Mouse (Mus musculus): ENCODE measurements around the gene Fezf2. TPM values are rescaled to one million over a fixed set of nuclear protein-coding genes. Genes with fewer than 3 reads are reported as not detected.

The Fezf2 gene
- polyA plus RNA-seq (2012; rRNA removed), result not detected in 2 replicates

GRCm38 (mm10) chr14:12348089-12348488 is at the start of gene Fezf2:
TSS of gene Fezf2 (minus strand) at chr14:12348189.
- Histone ChIP-seq H3K27me3 (ENCODE audit: control insufficient read depth, insufficient read depth, low read length) (no peaks in the 10 kb centered on the region; the same call in 1 of the 2 replicates), H3K27ac (ENCODE audit: control insufficient read depth, insufficient read depth, low read depth, low read length) (no peak within 1 kb of the TSS), H3K4me3 (ENCODE audit: control insufficient read depth, low read depth, low read length) (no peak within 1 kb of the TSS), H3K4me1 (ENCODE audit: control insufficient read depth, insufficient read depth, low read length) (peaks cover 2% of the 10 kb centered on the region; the same call in 1 of the 2 replicates), H3K36me3 (ENCODE audit: control insufficient read depth, insufficient read depth, low read length) (no peaks in the 10 kb centered on the region)
- TF ChIP-seq POLR2A (IDR thresholded peaks at IDR 0.05; ENCODE audit: control insufficient read depth, low read depth, low read length), result no peak
- TF ChIP-seq CTCF (IDR thresholded peaks at IDR 0.05; ENCODE audit: control insufficient read depth, insufficient read depth, insufficient replicate concordance, low read depth, low read length), result no peak

- H3K36me3 ChIP-seq (ENCODE audit: control insufficient read depth, insufficient read depth, low read length), result no peaks in the 10 kb centered on the region
- H3K27ac ChIP-seq (ENCODE audit: control insufficient read depth, insufficient read depth, low read depth, low read length), result no peak overlapping the region
- no peaks in the 10 kb centered on the region for H3K4me1 ChIP-seq (ENCODE audit: control insufficient read depth, insufficient read depth, low read length)
- peak overlapping the region; percentile 32; the same call in 1 of the 2 replicates for H3K4me3 ChIP-seq (ENCODE audit: control insufficient read depth, low read depth, low read length)
- H3K27me3 ChIP-seq (ENCODE audit: control insufficient read depth, insufficient read depth, low read length), result no peaks in the 10 kb centered on the region
- TF ChIP-seq POLR2A (IDR thresholded peaks at IDR 0.05; ENCODE audit: control insufficient read depth, low read depth, low read length) (no peak), CTCF (IDR thresholded peaks at IDR 0.05; ENCODE audit: control insufficient read depth, insufficient read depth, insufficient replicate concordance, low read depth, low read length) (no peak)
Measured at GRCm38 (mm10) chr14:12397561-12397960, 49.6 kb upstream of the Fezf2 start.

DNA sequence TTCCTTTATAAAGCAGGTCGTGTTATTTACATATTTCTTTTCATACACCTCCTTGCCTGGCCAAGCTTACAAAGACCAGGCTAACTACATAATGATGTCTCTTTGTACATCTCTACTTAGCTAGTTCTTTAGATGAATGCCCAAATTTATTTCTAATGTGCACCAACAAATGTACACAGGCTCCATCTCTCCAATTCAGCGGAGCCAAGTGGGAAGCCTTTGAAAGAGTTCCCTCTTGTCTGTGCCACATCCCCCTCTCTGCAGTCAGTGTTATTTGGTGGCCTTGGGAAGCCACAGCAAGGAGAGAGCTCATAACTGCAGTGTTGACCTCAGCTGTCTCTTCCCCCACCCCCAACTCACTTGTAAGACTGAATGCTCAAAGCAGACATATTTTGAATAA is 46.3 kb upstream of the Fezf2 start:
- Histone ChIP-seq H3K4me1 (ENCODE audit: control insufficient read depth, insufficient read depth, low read length) (no peaks in the 10 kb centered on the region), H3K36me3 (ENCODE audit: control insufficient read depth, insufficient read depth, low read length) (no peaks in the 10 kb centered on the region), H3K27ac (ENCODE audit: control insufficient read depth, insufficient read depth, low read depth, low read length) (no peak overlapping the region), H3K27me3 (ENCODE audit: control insufficient read depth, insufficient read depth, low read length) (no peaks in the 10 kb centered on the region), H3K4me3 (ENCODE audit: control insufficient read depth, low read depth, low read length) (no peak overlapping the region)
- TF ChIP-seq CTCF (IDR thresholded peaks at IDR 0.05; ENCODE audit: control insufficient read depth, insufficient read depth, insufficient replicate concordance, low read depth, low read length) (no peak), POLR2A (IDR thresholded peaks at IDR 0.05; ENCODE audit: control insufficient read depth, low read depth, low read length) (no peak)

GRCm38 (mm10) chr14:12393271-12393861 is 45.4 kb upstream of the Fezf2 start:
- Histone ChIP-seq H3K4me3 (ENCODE audit: control insufficient read depth, low read depth, low read length) (no peak overlapping the region), H3K4me1 (ENCODE audit: control insufficient read depth, insufficient read depth, low read length) (no peaks in the 10 kb centered on the region), H3K27ac (ENCODE audit: control insufficient read depth, insufficient read depth, low read depth, low read length) (no peak overlapping the region), H3K36me3 (ENCODE audit: control insufficient read depth, insufficient read depth, low read length) (no peaks in the 10 kb centered on the region), H3K27me3 (ENCODE audit: control insufficient read depth, insufficient read depth, low read length) (no peaks in the 10 kb centered on the region)
- no peak for TF ChIP-seq POLR2A (IDR thresholded peaks at IDR 0.05; ENCODE audit: control insufficient read depth, low read depth, low read length)
- TF ChIP-seq CTCF (IDR thresholded peaks at IDR 0.05; ENCODE audit: control insufficient read depth, insufficient read depth, insufficient replicate concordance, low read depth, low read length), result no peak

DNA sequence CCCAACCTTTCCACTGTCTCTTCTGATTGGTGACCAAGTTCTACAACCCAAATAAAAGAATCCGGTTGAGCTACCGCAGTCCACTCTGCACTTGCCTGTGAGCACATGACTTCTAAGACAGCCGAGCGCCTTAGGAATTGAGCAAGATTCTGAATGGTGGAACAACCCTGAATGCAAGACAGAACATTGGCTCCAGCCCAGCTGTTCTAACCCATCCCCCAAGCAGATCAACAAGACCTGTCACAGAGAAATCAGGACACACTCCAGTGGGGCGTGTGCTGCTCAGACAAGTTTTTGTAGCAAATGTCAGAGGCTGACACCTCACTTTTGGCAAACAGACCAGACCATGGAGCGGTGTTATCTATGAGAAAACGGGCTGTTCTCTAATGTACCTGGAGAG is 43.2 kb upstream of the Fezf2 start:
- Histone ChIP-seq H3K27me3 (ENCODE audit: control insufficient read depth, insufficient read depth, low read length) (no peaks in the 10 kb centered on the region), H3K36me3 (ENCODE audit: control insufficient read depth, insufficient read depth, low read length) (no peaks in the 10 kb centered on the region), H3K4me3 (ENCODE audit: control insufficient read depth, low read depth, low read length) (no peak overlapping the region), H3K27ac (ENCODE audit: control insufficient read depth, insufficient read depth, low read depth, low read length) (no peak overlapping the region), H3K4me1 (ENCODE audit: control insufficient read depth, insufficient read depth, low read length) (no peaks in the 10 kb centered on the region)
- TF ChIP-seq POLR2A (IDR thresholded peaks at IDR 0.05; ENCODE audit: control insufficient read depth, low read depth, low read length), result no peak
- no peak for TF ChIP-seq CTCF (IDR thresholded peaks at IDR 0.05; ENCODE audit: control insufficient read depth, insufficient read depth, insufficient replicate concordance, low read depth, low read length)

DNA sequence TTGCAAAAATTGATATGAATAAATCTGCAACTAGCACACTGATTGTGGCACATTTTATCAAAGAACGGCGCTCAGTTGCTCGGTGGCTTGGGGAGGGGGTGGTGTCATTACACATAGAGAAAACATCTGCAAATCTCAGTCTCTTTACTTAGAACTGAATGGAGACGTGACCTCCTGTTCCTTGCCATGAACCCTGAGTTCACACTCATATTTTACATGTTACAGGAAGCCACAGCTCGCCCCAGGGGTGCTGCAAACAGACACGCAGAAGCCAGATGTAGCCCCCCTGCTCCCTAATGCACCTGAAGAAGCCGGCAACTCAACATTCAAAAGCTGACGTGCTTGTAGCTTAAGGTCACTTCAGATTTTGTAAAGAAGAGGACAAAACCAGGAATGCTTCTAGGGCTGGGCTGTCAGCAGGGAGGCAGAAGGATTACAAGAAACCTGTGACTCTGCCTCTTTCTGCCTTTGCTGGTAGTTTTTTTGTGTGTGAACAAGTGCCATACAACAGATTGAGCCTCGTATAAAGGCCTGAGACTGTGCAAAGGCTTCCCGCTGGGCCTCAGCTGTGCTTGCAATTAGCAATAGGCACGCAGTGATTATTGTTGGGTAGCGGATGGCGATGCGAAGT is 40.9 kb upstream of the Fezf2 start:
- Histone ChIP-seq H3K27ac (ENCODE audit: control insufficient read depth, insufficient read depth, low read depth, low read length) (no peak overlapping the region), H3K4me3 (ENCODE audit: control insufficient read depth, low read depth, low read length) (no peak overlapping the region), H3K27me3 (ENCODE audit: control insufficient read depth, insufficient read depth, low read length) (no peaks in the 10 kb centered on the region), H3K4me1 (ENCODE audit: control insufficient read depth, insufficient read depth, low read length) (no peaks in the 10 kb centered on the region), H3K36me3 (ENCODE audit: control insufficient read depth, insufficient read depth, low read length) (no peaks in the 10 kb centered on the region)
- no peak for TF ChIP-seq POLR2A (IDR thresholded peaks at IDR 0.05; ENCODE audit: control insufficient read depth, low read depth, low read length)
- no peak for TF ChIP-seq CTCF (IDR thresholded peaks at IDR 0.05; ENCODE audit: control insufficient read depth, insufficient read depth, insufficient replicate concordance, low read depth, low read length)

GRCm38 (mm10) chr14:12388192-12388795 is 40.3 kb upstream of the Fezf2 start:
- TF ChIP-seq CTCF (IDR thresholded peaks at IDR 0.05; ENCODE audit: control insufficient read depth, insufficient read depth, insufficient replicate concordance, low read depth, low read length) (no peak), POLR2A (IDR thresholded peaks at IDR 0.05; ENCODE audit: control insufficient read depth, low read depth, low read length) (no peak)
- H3K4me3 ChIP-seq (ENCODE audit: control insufficient read depth, low read depth, low read length), result no peak overlapping the region
- no peaks in the 10 kb centered on the region for H3K4me1 ChIP-seq (ENCODE audit: control insufficient read depth, insufficient read depth, low read length)
- no peak overlapping the region for H3K27ac ChIP-seq (ENCODE audit: control insufficient read depth, insufficient read depth, low read depth, low read length)
- no peaks in the 10 kb centered on the region for H3K36me3 ChIP-seq (ENCODE audit: control insufficient read depth, insufficient read depth, low read length)
- H3K27me3 ChIP-seq (ENCODE audit: control insufficient read depth, insufficient read depth, low read length), result no peaks in the 10 kb centered on the region

Measured in testis, adult 2 months (tissue).